Mouse (Mus musculus): Measurements from ENCODE around the gene Sik3. TPM values are rescaled to one million over a fixed set of nuclear protein-coding genes. Genes with fewer than 3 reads are reported as not detected.
A peak's percentile ranks its signal among the peaks of the same experiment; 100 is the strongest.

Gene Sik3
- polyA plus RNA-seq, 1 experiment from 2014 or later, result 10.8 TPM

GRCm38 (mm10) chr9:46240526-46241153 is 228.0 kb downstream of the Sik3 start, which contains the start of gene Apoa4:
Apoa4 (plus strand) TSS chr9:46240696.
- no peak for DNase-seq (ENCODE audit: low spot score)
- Histone ChIP-seq H3K4me1 (ENCODE audit: control insufficient read depth, insufficient read depth, low read length) (no peaks in the 10 kb centered on the region), H3K9me3 (ENCODE audit: control insufficient read depth, low read length) (no peaks in the 10 kb centered on the region), H3K27ac (ENCODE audit: low read depth, low read length) (no peak within 1 kb of the TSS), H3K27me3 (ENCODE audit: control insufficient read depth, insufficient read depth, low read length) (no peaks in the 10 kb centered on the region), H3K36me3 (ENCODE audit: control insufficient read depth, insufficient read depth, low read length) (no peaks in the 10 kb centered on the region), H3K4me3 (ENCODE audit: low read depth, low read length) (no peak within 1 kb of the TSS), H3K9ac (ENCODE audit: low read length) (no peak within 1 kb of the TSS), H3K4me2 (ENCODE audit: low read depth) (no peak within 1 kb of the TSS)
- ATAC-seq (ENCODE audit: insufficient read depth, low FRiP score, low TSS enrichment), result no peak
- 71% methylated on average over 7 of the region's 7 CpGs for WGBS

- Histone ChIP-seq H3K27ac (ENCODE audit: low read depth, low read length) (no peak overlapping the region), H3K9ac (ENCODE audit: low read length) (no peak overlapping the region), H3K4me1 (ENCODE audit: control insufficient read depth, insufficient read depth, low read length) (no peaks in the 10 kb centered on the region), H3K4me3 (ENCODE audit: low read depth, low read length) (no peak overlapping the region), H3K36me3 (ENCODE audit: control insufficient read depth, insufficient read depth, low read length) (no peaks in the 10 kb centered on the region), H3K27me3 (ENCODE audit: control insufficient read depth, insufficient read depth, low read length) (no peaks in the 10 kb centered on the region), H3K9me3 (ENCODE audit: control insufficient read depth, low read length) (no peaks in the 10 kb centered on the region), H3K4me2 (ENCODE audit: low read depth) (no peak overlapping the region)
- WGBS, result 82% methylated on average over 2 of the region's 2 CpGs
- no peak for ATAC-seq (ENCODE audit: insufficient read depth, low FRiP score, low TSS enrichment)
- DNase-seq (ENCODE audit: low spot score), result no peak
Measured at GRCm38 (mm10) chr9:46241818-46242217, 229.2 kb downstream of the Sik3 start.

DNA sequence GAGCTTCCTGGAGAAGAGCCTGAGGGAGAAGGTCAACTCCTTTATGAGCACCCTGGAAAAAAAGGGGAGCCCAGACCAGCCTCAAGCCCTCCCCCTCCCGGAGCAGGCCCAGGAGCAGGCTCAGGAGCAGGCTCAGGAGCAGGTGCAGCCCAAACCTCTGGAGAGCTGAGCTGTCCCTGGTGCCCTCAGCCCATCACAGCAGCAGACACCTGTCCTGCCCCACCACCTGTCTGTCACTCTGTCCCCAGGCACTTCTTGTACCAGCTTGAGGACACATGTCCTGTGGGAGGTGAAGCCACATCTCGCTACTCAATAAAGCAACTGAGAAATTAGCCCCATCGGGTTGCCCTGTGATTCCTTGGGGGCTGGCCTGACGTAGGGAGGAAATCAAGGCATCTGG is 230.5 kb downstream of the Sik3 start:
- no peaks in the 10 kb centered on the region for H3K9me3 ChIP-seq (ENCODE audit: control insufficient read depth, low read length)
- H3K9ac ChIP-seq (ENCODE audit: low read length), result no peak overlapping the region
- 72% methylated on average over 4 of the region's 4 CpGs for WGBS
- H3K27ac ChIP-seq (ENCODE audit: low read depth, low read length), result no peak overlapping the region
- DNase-seq (ENCODE audit: low spot score), result no peak
- H3K4me1 ChIP-seq (ENCODE audit: control insufficient read depth, insufficient read depth, low read length), result no peaks in the 10 kb centered on the region
- ATAC-seq (ENCODE audit: insufficient read depth, low FRiP score, low TSS enrichment), result no peak
- H3K27me3 ChIP-seq (ENCODE audit: control insufficient read depth, insufficient read depth, low read length), result no peaks in the 10 kb centered on the region
- H3K4me3 ChIP-seq (ENCODE audit: low read depth, low read length), result no peak overlapping the region
- no peaks in the 10 kb centered on the region for H3K36me3 ChIP-seq (ENCODE audit: control insufficient read depth, insufficient read depth, low read length)
- no peak overlapping the region for H3K4me2 ChIP-seq (ENCODE audit: low read depth)

GRCm38 (mm10) chr9:46243584-46243983 is 231.0 kb downstream of the Sik3 start:
- no peaks in the 10 kb centered on the region for H3K9me3 ChIP-seq (ENCODE audit: control insufficient read depth, low read length)
- no peak for DNase-seq (ENCODE audit: low spot score)
- H3K4me2 ChIP-seq (ENCODE audit: low read depth), result no peak overlapping the region
- no peak for ATAC-seq (ENCODE audit: insufficient read depth, low FRiP score, low TSS enrichment)
- H3K27ac ChIP-seq (ENCODE audit: low read depth, low read length), result no peak overlapping the region
- no peak overlapping the region for H3K4me3 ChIP-seq (ENCODE audit: low read depth, low read length)
- H3K27me3 ChIP-seq (ENCODE audit: control insufficient read depth, insufficient read depth, low read length), result no peaks in the 10 kb centered on the region
- H3K36me3 ChIP-seq (ENCODE audit: control insufficient read depth, insufficient read depth, low read length), result no peaks in the 10 kb centered on the region
- no peak overlapping the region for H3K9ac ChIP-seq (ENCODE audit: low read length)
- 64% methylated on average over 8 of the region's 8 CpGs for WGBS
- no peaks in the 10 kb centered on the region for H3K4me1 ChIP-seq (ENCODE audit: control insufficient read depth, insufficient read depth, low read length)

DNA sequence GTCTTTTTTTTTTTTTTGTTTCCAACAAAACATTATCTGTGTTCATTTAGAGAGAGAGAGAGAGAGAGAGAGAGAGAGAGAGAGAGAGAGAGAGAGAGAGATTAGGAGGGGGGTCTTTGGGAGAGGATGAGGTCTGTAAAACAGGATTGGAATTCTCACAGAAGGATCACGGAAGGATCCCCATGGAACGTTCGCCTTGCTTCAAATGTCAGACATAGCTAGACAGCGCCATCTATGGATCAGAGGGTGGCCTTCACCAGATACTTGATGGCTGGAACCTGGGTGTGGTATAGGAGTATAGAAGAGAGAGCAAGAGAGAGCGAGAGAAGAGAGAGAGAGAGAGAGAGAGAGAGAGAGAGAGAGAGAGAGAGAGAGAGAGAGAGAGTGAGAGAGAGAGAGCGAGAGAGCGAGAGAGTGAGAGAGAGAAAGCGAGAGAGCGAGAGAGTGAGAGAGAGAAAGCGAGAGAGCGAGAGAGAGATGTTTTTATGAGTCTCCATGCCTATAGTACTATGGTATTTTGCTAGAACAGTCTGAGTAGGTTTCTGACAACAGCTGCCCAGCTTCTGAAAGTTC is 234.2 kb downstream of the Sik3 start:
- DNase-seq (ENCODE audit: low spot score), result peak; percentile 81
- Histone ChIP-seq H3K4me1 (ENCODE audit: control insufficient read depth, insufficient read depth, low read length) (no peaks in the 10 kb centered on the region), H3K36me3 (ENCODE audit: control insufficient read depth, insufficient read depth, low read length) (no peaks in the 10 kb centered on the region), H3K4me3 (ENCODE audit: low read depth, low read length) (no peak overlapping the region), H3K4me2 (ENCODE audit: low read depth) (no peak overlapping the region), H3K9me3 (ENCODE audit: control insufficient read depth, low read length) (no peaks in the 10 kb centered on the region), H3K27ac (ENCODE audit: low read depth, low read length) (no peak overlapping the region), H3K9ac (ENCODE audit: low read length) (no peak overlapping the region), H3K27me3 (ENCODE audit: control insufficient read depth, insufficient read depth, low read length) (no peaks in the 10 kb centered on the region)
- ATAC-seq (ENCODE audit: insufficient read depth, low FRiP score, low TSS enrichment), result no peak
- WGBS, result 29% methylated on average over 11 of the region's 11 CpGs

- Histone ChIP-seq H3K9me3 (ENCODE audit: control insufficient read depth, low read length) (no peaks in the 10 kb centered on the region), H3K27ac (ENCODE audit: low read depth, low read length) (no peak overlapping the region), H3K9ac (ENCODE audit: low read length) (no peak overlapping the region), H3K27me3 (ENCODE audit: control insufficient read depth, insufficient read depth, low read length) (no peaks in the 10 kb centered on the region), H3K4me2 (ENCODE audit: low read depth) (no peak overlapping the region), H3K4me1 (ENCODE audit: control insufficient read depth, insufficient read depth, low read length) (no peaks in the 10 kb centered on the region), H3K4me3 (ENCODE audit: low read depth, low read length) (no peak overlapping the region), H3K36me3 (ENCODE audit: control insufficient read depth, insufficient read depth, low read length) (no peaks in the 10 kb centered on the region)
- DNase-seq (ENCODE audit: low spot score), result no peak
- ATAC-seq (ENCODE audit: insufficient read depth, low FRiP score, low TSS enrichment), result no peak
- 91% methylated on average over 7 of the region's 7 CpGs for WGBS
Measured at GRCm38 (mm10) chr9:46256177-46256576, 243.6 kb downstream of the Sik3 start.

GRCm38 (mm10) chr9:46256658-46257385 is 244.2 kb downstream of the Sik3 start:
- Histone ChIP-seq H3K4me1 (ENCODE audit: control insufficient read depth, insufficient read depth, low read length) (no peaks in the 10 kb centered on the region), H3K4me3 (ENCODE audit: low read depth, low read length) (no peak overlapping the region), H3K27ac (ENCODE audit: low read depth, low read length) (no peak overlapping the region), H3K27me3 (ENCODE audit: control insufficient read depth, insufficient read depth, low read length) (no peaks in the 10 kb centered on the region), H3K4me2 (ENCODE audit: low read depth) (no peak overlapping the region), H3K9me3 (ENCODE audit: control insufficient read depth, low read length) (no peaks in the 10 kb centered on the region), H3K9ac (ENCODE audit: low read length) (no peak overlapping the region), H3K36me3 (ENCODE audit: control insufficient read depth, insufficient read depth, low read length) (no peaks in the 10 kb centered on the region)
- DNase-seq (ENCODE audit: low spot score), result no peak
- WGBS, result 92% methylated on average over 10 of the region's 10 CpGs
- ATAC-seq (ENCODE audit: insufficient read depth, low FRiP score, low TSS enrichment), result no peak

DNA sequence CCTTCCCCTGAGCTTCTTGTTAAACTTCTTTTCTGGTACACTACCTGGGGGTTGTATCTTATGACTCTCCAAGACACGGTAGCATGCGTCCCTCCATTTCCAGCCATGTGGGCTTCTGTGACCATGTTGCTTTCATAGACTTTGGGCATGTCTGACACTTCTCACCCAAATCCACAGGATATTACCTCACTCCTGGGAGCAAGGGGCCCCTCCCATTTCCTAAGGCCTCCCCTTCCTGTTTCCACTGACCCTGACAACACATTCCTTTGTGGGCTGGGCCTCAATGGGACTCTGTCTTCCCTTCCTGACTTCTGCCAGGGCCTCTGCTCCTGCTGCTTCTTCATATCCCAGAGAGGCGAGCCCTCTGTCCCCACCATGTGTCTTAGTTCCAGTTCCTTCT is 244.9 kb downstream of the Sik3 start:
- WGBS, result 92% methylated on average over 3 of the region's 3 CpGs
- no peak overlapping the region for H3K4me3 ChIP-seq (ENCODE audit: low read depth, low read length)
- no peak for ATAC-seq (ENCODE audit: insufficient read depth, low FRiP score, low TSS enrichment)

GRCm38 (mm10) chr9:46259111-46259510 is 246.5 kb downstream of the Sik3 start:
- Histone ChIP-seq H3K9ac (ENCODE audit: low read length) (no peak overlapping the region), H3K27me3 (ENCODE audit: control insufficient read depth, insufficient read depth, low read length) (no peaks in the 10 kb centered on the region), H3K4me1 (ENCODE audit: control insufficient read depth, insufficient read depth, low read length) (no peaks in the 10 kb centered on the region), H3K4me3 (ENCODE audit: low read depth, low read length) (no peak overlapping the region), H3K9me3 (ENCODE audit: control insufficient read depth, low read length) (no peaks in the 10 kb centered on the region), H3K4me2 (ENCODE audit: low read depth) (no peak overlapping the region), H3K36me3 (ENCODE audit: control insufficient read depth, insufficient read depth, low read length) (no peaks in the 10 kb centered on the region), H3K27ac (ENCODE audit: low read depth, low read length) (no peak overlapping the region)
- WGBS, result 88% methylated on average over 6 of the region's 6 CpGs
- ATAC-seq (ENCODE audit: insufficient read depth, low FRiP score, low TSS enrichment), result no peak
- no peak for DNase-seq (ENCODE audit: low spot score)

More for the DNA sequence above, 244.9 kb downstream of the Sik3 start:
- H3K36me3 ChIP-seq (ENCODE audit: control insufficient read depth, insufficient read depth, low read length), result no peaks in the 10 kb centered on the region
- no peak overlapping the region for H3K27ac ChIP-seq (ENCODE audit: low read depth, low read length)
- no peaks in the 10 kb centered on the region for H3K9me3 ChIP-seq (ENCODE audit: control insufficient read depth, low read length)
- no peak overlapping the region for H3K4me2 ChIP-seq (ENCODE audit: low read depth)
- no peak overlapping the region for H3K9ac ChIP-seq (ENCODE audit: low read length)
- H3K4me1 ChIP-seq (ENCODE audit: control insufficient read depth, insufficient read depth, low read length), result no peaks in the 10 kb centered on the region
- DNase-seq (ENCODE audit: low spot score), result no peak
- H3K27me3 ChIP-seq (ENCODE audit: control insufficient read depth, insufficient read depth, low read length), result no peaks in the 10 kb centered on the region

Measured in neural tube, embryonic 11.5 days (tissue).